Mouse (Mus musculus): ENCODE results near the gene Snx30. TPM values are rescaled to one million over a fixed set of nuclear protein-coding genes. Genes with fewer than 3 reads are reported as not detected.

The Snx30 gene
- total RNA-seq, 1 experiment from 2014 or later, result 30.4 TPM

DNA sequence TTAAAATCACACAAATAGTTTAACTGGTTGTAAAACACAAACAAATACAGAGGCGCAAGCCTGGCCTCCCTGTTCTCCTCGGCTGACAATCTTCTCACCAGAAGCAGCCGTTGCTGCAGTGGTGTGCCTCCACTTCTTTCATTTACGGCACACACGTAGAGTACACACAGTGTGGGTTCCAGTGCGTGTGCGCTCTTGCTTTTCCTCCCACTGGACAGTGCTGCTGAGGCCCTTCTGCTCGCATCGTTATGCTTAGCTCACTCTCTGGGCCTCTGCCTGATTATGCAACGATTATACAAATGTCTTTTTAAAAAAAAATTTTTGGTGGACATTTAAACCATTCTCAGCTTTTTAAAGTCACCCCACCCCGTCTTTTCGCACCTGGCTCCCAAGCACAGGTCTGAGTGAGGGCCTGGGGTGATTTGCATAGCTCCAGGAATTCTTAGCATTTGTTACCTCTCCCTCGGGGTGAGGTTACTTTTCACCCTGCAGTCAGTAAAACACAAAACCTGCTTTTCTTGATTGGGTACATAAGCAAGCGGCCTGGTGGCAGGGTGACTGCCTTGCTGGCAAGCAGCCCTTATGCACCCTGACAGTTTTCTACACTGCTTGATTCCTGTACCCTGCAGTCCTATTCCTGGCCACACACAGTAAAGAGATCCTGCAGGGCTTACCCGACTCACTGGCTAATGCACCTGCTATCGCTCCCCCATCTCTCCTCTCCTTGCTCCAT, 54.2 kb downstream of the Snx30 start:
- no peak for ATAC-seq (replicated peaks; ENCODE audit: insufficient number of reproducible peaks, low FRiP score, low TSS enrichment, poor library complexity, severe bottlenecking)

- ATAC-seq (replicated peaks; ENCODE audit: insufficient number of reproducible peaks, low FRiP score, low TSS enrichment, poor library complexity, severe bottlenecking), result no peak
Measured at GRCm38 (mm10) chr4:59860431-59860830, 54.8 kb downstream of the Snx30 start.

GRCm38 (mm10) chr4:59861871-59862270, 56.2 kb downstream of the Snx30 start:
- no peak for ATAC-seq (replicated peaks; ENCODE audit: insufficient number of reproducible peaks, low FRiP score, low TSS enrichment, poor library complexity, severe bottlenecking)

DNA sequence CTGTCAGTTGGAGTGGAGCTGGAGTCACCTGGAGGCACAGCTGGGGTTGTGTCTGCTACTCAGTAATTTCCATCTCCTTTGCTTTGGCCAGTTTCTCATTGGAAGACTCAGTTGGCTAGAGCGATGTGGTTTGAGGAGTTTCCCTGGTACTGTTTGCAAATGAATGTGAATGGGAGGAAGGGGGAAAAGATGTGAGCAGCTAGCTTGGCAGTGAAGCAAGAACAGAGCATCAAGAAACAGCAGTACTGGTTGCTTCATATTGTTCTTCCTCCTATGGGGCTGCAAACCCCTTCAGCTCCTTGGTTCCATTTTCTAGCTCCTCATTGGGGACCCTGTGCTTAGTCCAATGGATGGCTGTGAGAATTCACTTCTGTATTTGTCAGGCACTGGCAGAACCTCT, 56.7 kb downstream of the Snx30 start:
- ATAC-seq (replicated peaks; ENCODE audit: insufficient number of reproducible peaks, low FRiP score, low TSS enrichment, poor library complexity, severe bottlenecking), result no peak

- peak; percentile 78 for ATAC-seq (replicated peaks; ENCODE audit: insufficient number of reproducible peaks, low FRiP score, low TSS enrichment, poor library complexity, severe bottlenecking)
Measured at GRCm38 (mm10) chr4:59863869-59864268, 58.2 kb downstream of the Snx30 start.

- ATAC-seq (replicated peaks; ENCODE audit: insufficient number of reproducible peaks, low FRiP score, low TSS enrichment, poor library complexity, severe bottlenecking), result no peak
Measured at GRCm38 (mm10) chr4:59868086-59868485, 62.4 kb downstream of the Snx30 start.

GRCm38 (mm10) chr4:59869488-59870057, 63.9 kb downstream of the Snx30 start:
- no peak for ATAC-seq (replicated peaks; ENCODE audit: insufficient number of reproducible peaks, low FRiP score, low TSS enrichment, poor library complexity, severe bottlenecking)

- no peak for ATAC-seq (replicated peaks; ENCODE audit: insufficient number of reproducible peaks, low FRiP score, low TSS enrichment, poor library complexity, severe bottlenecking)
Measured at GRCm38 (mm10) chr4:59870433-59870832, 64.8 kb downstream of the Snx30 start.

DNA sequence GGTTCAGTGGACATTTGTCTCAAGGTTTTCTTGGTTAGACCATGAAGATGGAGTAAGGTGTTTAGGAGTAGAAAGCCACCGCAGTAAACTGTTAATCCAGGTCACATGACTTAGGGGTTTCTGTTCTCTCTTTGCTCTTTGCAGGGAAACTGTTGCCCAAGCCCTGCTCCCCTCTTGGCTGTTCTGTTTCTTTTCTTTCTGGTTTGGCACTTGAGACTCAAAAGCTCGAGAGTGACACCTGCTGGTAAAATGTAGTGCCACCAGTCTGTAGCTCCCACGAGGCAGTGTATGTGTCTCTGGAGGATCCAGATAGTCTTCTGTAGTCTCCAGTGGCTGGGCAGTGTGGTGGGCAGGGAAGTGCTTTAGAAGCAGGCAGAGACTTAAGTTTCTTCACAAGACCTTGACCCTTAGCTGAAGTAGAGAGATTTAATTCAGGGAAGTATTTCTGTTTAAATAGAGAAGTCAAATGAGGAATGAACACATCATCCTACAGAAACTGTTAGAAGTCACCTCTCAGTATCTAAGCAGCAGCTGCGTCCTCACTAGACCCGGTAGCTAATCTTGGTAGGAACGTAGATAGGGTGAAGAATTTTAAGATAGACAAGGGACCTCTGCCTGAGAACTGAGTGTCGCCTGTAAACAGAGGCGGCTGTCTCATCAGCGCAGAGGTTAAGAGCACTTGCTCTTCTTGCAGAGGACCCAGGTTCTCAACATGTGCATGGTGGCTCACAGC, 65.4 kb downstream of the Snx30 start:
- peak; percentile 63; the same call in 1 of the 2 replicates for ATAC-seq (replicated peaks; ENCODE audit: insufficient number of reproducible peaks, low FRiP score, low TSS enrichment, poor library complexity, severe bottlenecking)

DNA sequence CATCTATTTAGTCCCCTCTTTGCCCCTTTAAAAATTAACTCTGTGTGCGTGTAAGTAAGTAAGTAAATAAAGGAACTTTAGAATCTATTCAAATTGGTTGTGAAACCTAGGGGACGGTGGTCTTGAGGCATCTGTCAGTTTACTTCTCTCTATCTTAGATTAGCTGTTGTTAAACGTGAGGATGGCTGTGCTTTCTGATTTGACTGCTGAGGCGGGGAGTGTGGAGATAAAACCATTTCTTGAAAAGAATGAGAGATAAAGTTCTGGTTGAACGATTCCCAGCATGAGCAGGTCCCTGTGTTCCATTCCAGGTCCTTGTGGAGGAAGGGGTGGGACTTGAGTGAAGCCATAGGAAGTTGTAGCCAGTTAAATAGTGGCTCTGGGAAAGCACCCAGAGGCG, 67.6 kb downstream of the Snx30 start:
- ATAC-seq (replicated peaks; ENCODE audit: insufficient number of reproducible peaks, low FRiP score, low TSS enrichment, poor library complexity, severe bottlenecking), result no peak

GRCm38 (mm10) chr4:59873830-59874229, 68.2 kb downstream of the Snx30 start:
- ATAC-seq (replicated peaks; ENCODE audit: insufficient number of reproducible peaks, low FRiP score, low TSS enrichment, poor library complexity, severe bottlenecking), result no peak

GRCm38 (mm10) chr4:59876570-59876969, 70.9 kb downstream of the Snx30 start:
- no peak for ATAC-seq (replicated peaks; ENCODE audit: insufficient number of reproducible peaks, low FRiP score, low TSS enrichment, poor library complexity, severe bottlenecking)

DNA sequence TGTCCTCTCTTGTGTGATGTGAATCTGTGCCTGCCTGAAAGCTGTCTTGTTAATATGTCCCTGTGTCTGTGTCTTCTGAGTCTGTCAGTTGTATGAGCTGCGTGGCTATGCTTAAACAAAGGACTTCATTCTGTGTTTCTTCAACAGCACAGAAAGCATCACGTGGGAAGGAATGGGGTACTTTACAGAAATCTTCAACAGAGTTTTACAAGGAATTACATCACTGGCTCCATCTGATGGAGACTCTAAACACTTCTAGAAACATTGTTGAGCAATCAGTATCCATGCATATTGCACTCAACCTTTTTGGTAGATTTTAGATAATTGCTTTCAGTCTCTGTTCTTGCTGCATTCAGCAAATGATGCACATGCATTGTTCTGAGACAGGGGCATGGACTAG, 71.4 kb downstream of the Snx30 start:
- no peak for ATAC-seq (replicated peaks; ENCODE audit: insufficient number of reproducible peaks, low FRiP score, low TSS enrichment, poor library complexity, severe bottlenecking)

- no peak for ATAC-seq (replicated peaks; ENCODE audit: insufficient number of reproducible peaks, low FRiP score, low TSS enrichment, poor library complexity, severe bottlenecking)
Measured at GRCm38 (mm10) chr4:59878595-59878994, 73.0 kb downstream of the Snx30 start.

- no peak for ATAC-seq (replicated peaks; ENCODE audit: insufficient number of reproducible peaks, low FRiP score, low TSS enrichment, poor library complexity, severe bottlenecking)
Measured at GRCm38 (mm10) chr4:59879444-59879843, 73.8 kb downstream of the Snx30 start.

GRCm38 (mm10) chr4:59880725-59881124, 75.1 kb downstream of the Snx30 start:
- no peak for ATAC-seq (replicated peaks; ENCODE audit: insufficient number of reproducible peaks, low FRiP score, low TSS enrichment, poor library complexity, severe bottlenecking)

GRCm38 (mm10) chr4:59881210-59881609, 75.6 kb downstream of the Snx30 start:
- ATAC-seq (replicated peaks; ENCODE audit: insufficient number of reproducible peaks, low FRiP score, low TSS enrichment, poor library complexity, severe bottlenecking), result no peak

- no peak for ATAC-seq (replicated peaks; ENCODE audit: insufficient number of reproducible peaks, low FRiP score, low TSS enrichment, poor library complexity, severe bottlenecking)
Measured at GRCm38 (mm10) chr4:59884136-59884696, 78.6 kb downstream of the Snx30 start.

GRCm38 (mm10) chr4:59886281-59886680, 80.6 kb downstream of the Snx30 start:
- ATAC-seq (replicated peaks; ENCODE audit: insufficient number of reproducible peaks, low FRiP score, low TSS enrichment, poor library complexity, severe bottlenecking), result no peak

GRCm38 (mm10) chr4:59887011-59887410, 81.4 kb downstream of the Snx30 start:
- no peak for ATAC-seq (replicated peaks; ENCODE audit: insufficient number of reproducible peaks, low FRiP score, low TSS enrichment, poor library complexity, severe bottlenecking)

All from monocyte, adult 5-6 weeks (primary cell).